Mouse (Mus musculus): ENCODE measurements around the gene Cyb5r4. TPM values are rescaled to one million over a fixed set of nuclear protein-coding genes. Genes with fewer than 3 reads are reported as not detected.
"Not testable (repeated sequence)": the region's sequence is repeated elsewhere in the genome, so short reads cannot be mapped to it uniquely, and the experiment has no call there.

The Cyb5r4 gene
- polyA plus RNA-seq, 1 experiment from 2014 or later: 43.9 TPM

- no peaks in the 10 kb centered on the region for H3K27me3 ChIP-seq (ENCODE audit: control insufficient read depth, insufficient read depth, low read length)
- no peaks in the 10 kb centered on the region for H3K9me3 ChIP-seq (ENCODE audit: control insufficient read depth, low read depth, low read length)
- H3K27ac ChIP-seq (ENCODE audit: low read length): no peak overlapping the region
- H3K4me3 ChIP-seq (ENCODE audit: low read depth, low read length): no peak overlapping the region
- H3K36me3 ChIP-seq (ENCODE audit: control insufficient read depth, insufficient read depth, low read length): no peaks in the 10 kb centered on the region
- no peaks in the 10 kb centered on the region for H3K4me1 ChIP-seq (ENCODE audit: control insufficient read depth, insufficient read depth, low read length)
- 59% methylated on average over 2 of the region's 2 CpGs for WGBS
- no peak for ATAC-seq (ENCODE audit: insufficient number of reproducible peaks, insufficient read depth, low FRiP score, low read depth)
- no peak overlapping the region for H3K4me2 ChIP-seq (replicated peaks; ENCODE audit: low read depth, low read length)
- no peak overlapping the region for H3K9ac ChIP-seq (replicated peaks; ENCODE audit: low read depth, low read length)
These were observed 13.2 kb downstream of the Cyb5r4 start for GRCm38 (mm10) chr9:87034831-87035580.

GRCm38 (mm10) chr9:87049425-87049824 lies 27.6 kb downstream of the Cyb5r4 start:
- H3K36me3 ChIP-seq (ENCODE audit: control insufficient read depth, insufficient read depth, low read length): no peaks in the 10 kb centered on the region
- WGBS: 86% methylated on average over 4 of the region's 4 CpGs
- H3K9me3 ChIP-seq (ENCODE audit: control insufficient read depth, low read depth, low read length): no peaks in the 10 kb centered on the region
- H3K4me2 ChIP-seq (replicated peaks; ENCODE audit: low read depth, low read length): no peak overlapping the region
- H3K4me3 ChIP-seq (ENCODE audit: low read depth, low read length): no peak overlapping the region
- H3K4me1 ChIP-seq (ENCODE audit: control insufficient read depth, insufficient read depth, low read length): no peaks in the 10 kb centered on the region
- H3K27me3 ChIP-seq (ENCODE audit: control insufficient read depth, insufficient read depth, low read length): no peaks in the 10 kb centered on the region
- no peak for ATAC-seq (ENCODE audit: insufficient number of reproducible peaks, insufficient read depth, low FRiP score, low read depth)
- H3K27ac ChIP-seq (ENCODE audit: low read length): no peak overlapping the region
- H3K9ac ChIP-seq (replicated peaks; ENCODE audit: low read depth, low read length): no peak overlapping the region

GRCm38 (mm10) chr9:87055547-87056235 lies 33.9 kb downstream of the Cyb5r4 start:
- Histone ChIP-seq H3K4me3 (ENCODE audit: low read depth, low read length) (no peak overlapping the region), H3K9me3 (ENCODE audit: control insufficient read depth, low read depth, low read length) (no peaks in the 10 kb centered on the region), H3K36me3 (ENCODE audit: control insufficient read depth, insufficient read depth, low read length) (no peaks in the 10 kb centered on the region; the same call in 1 of the 2 replicates), H3K4me1 (ENCODE audit: control insufficient read depth, insufficient read depth, low read length) (no peaks in the 10 kb centered on the region), H3K9ac (replicated peaks; ENCODE audit: low read depth, low read length) (no peak overlapping the region), H3K27me3 (ENCODE audit: control insufficient read depth, insufficient read depth, low read length) (no peaks in the 10 kb centered on the region), H3K4me2 (replicated peaks; ENCODE audit: low read depth, low read length) (no peak overlapping the region), H3K27ac (ENCODE audit: low read length) (no peak overlapping the region)
- ATAC-seq (ENCODE audit: insufficient number of reproducible peaks, insufficient read depth, low FRiP score, low read depth): no peak
- WGBS: 90% methylated on average over 11 of the region's 11 CpGs

- H3K27ac ChIP-seq (ENCODE audit: low read length): no peak overlapping the region
- no peaks in the 10 kb centered on the region for H3K9me3 ChIP-seq (ENCODE audit: control insufficient read depth, low read depth, low read length)
- no peaks in the 10 kb centered on the region for H3K4me1 ChIP-seq (ENCODE audit: control insufficient read depth, insufficient read depth, low read length)
- no peak overlapping the region for H3K9ac ChIP-seq (replicated peaks; ENCODE audit: low read depth, low read length)
- WGBS: 76% methylated on average over 5 of the region's 5 CpGs
- H3K4me3 ChIP-seq (ENCODE audit: low read depth, low read length): no peak overlapping the region
- no peak for ATAC-seq (ENCODE audit: insufficient number of reproducible peaks, insufficient read depth, low FRiP score, low read depth)
- peaks cover 2% of the 10 kb centered on the region; the same call in 1 of the 2 replicates for H3K36me3 ChIP-seq (ENCODE audit: control insufficient read depth, insufficient read depth, low read length)
- H3K27me3 ChIP-seq (ENCODE audit: control insufficient read depth, insufficient read depth, low read length): no peaks in the 10 kb centered on the region
- H3K4me2 ChIP-seq (replicated peaks; ENCODE audit: low read depth, low read length): no peak overlapping the region
These were observed 40.5 kb downstream of the Cyb5r4 start for GRCm38 (mm10) chr9:87062337-87062736.

- Histone ChIP-seq H3K9ac (replicated peaks; ENCODE audit: low read depth, low read length) (no peak overlapping the region), H3K9me3 (ENCODE audit: control insufficient read depth, low read depth, low read length) (no peaks in the 10 kb centered on the region), H3K36me3 (ENCODE audit: control insufficient read depth, insufficient read depth, low read length) (peaks cover 2% of the 10 kb centered on the region; the same call in 1 of the 2 replicates), H3K4me1 (ENCODE audit: control insufficient read depth, insufficient read depth, low read length) (no peaks in the 10 kb centered on the region), H3K27ac (ENCODE audit: low read length) (no peak overlapping the region), H3K27me3 (ENCODE audit: control insufficient read depth, insufficient read depth, low read length) (no peaks in the 10 kb centered on the region), H3K4me2 (replicated peaks; ENCODE audit: low read depth, low read length) (no peak overlapping the region), H3K4me3 (ENCODE audit: low read depth, low read length) (no peak overlapping the region)
- 76% methylated on average over 1 of the region's 1 CpGs for WGBS
- no peak for ATAC-seq (ENCODE audit: insufficient number of reproducible peaks, insufficient read depth, low FRiP score, low read depth)
These were observed 46.3 kb downstream of the Cyb5r4 start for GRCm38 (mm10) chr9:87068160-87068559.

GRCm38 (mm10) chr9:87071566-87071965 lies 49.8 kb downstream of the Cyb5r4 start:
- H3K4me1 ChIP-seq (ENCODE audit: control insufficient read depth, insufficient read depth, low read length); H3K27ac ChIP-seq (ENCODE audit: low read length); ATAC-seq (ENCODE audit: insufficient number of reproducible peaks, insufficient read depth, low FRiP score, low read depth); H3K4me3 ChIP-seq (ENCODE audit: low read depth, low read length); H3K36me3 ChIP-seq (ENCODE audit: control insufficient read depth, insufficient read depth, low read length); H3K9ac ChIP-seq (replicated peaks; ENCODE audit: low read depth, low read length); H3K4me2 ChIP-seq (replicated peaks; ENCODE audit: low read depth, low read length); H3K9me3 ChIP-seq (ENCODE audit: control insufficient read depth, low read depth, low read length); H3K27me3 ChIP-seq (ENCODE audit: control insufficient read depth, insufficient read depth, low read length): not testable (repeated sequence)
- WGBS: 99% methylated on average over 3 of the region's 3 CpGs

GRCm38 (mm10) chr9:87077919-87078318 lies 56.1 kb downstream of the Cyb5r4 start:
- Histone ChIP-seq H3K27ac (ENCODE audit: low read length) (no peak overlapping the region), H3K9me3 (ENCODE audit: control insufficient read depth, low read depth, low read length) (no peaks in the 10 kb centered on the region), H3K4me1 (ENCODE audit: control insufficient read depth, insufficient read depth, low read length) (no peaks in the 10 kb centered on the region), H3K4me3 (ENCODE audit: low read depth, low read length) (no peak overlapping the region), H3K9ac (replicated peaks; ENCODE audit: low read depth, low read length) (no peak overlapping the region), H3K27me3 (ENCODE audit: control insufficient read depth, insufficient read depth, low read length) (no peaks in the 10 kb centered on the region), H3K36me3 (ENCODE audit: control insufficient read depth, insufficient read depth, low read length) (no peaks in the 10 kb centered on the region), H3K4me2 (replicated peaks; ENCODE audit: low read depth, low read length) (no peak overlapping the region)
- ATAC-seq (ENCODE audit: insufficient number of reproducible peaks, insufficient read depth, low FRiP score, low read depth): 0 out of 2 replicates have a peak, but pooled peaks have one; percentile 58
- 9% methylated on average over 2 of the region's 2 CpGs for WGBS

- no peaks in the 10 kb centered on the region for H3K36me3 ChIP-seq (ENCODE audit: control insufficient read depth, insufficient read depth, low read length)
- no peak overlapping the region for H3K4me3 ChIP-seq (ENCODE audit: low read depth, low read length)
- H3K27me3 ChIP-seq (ENCODE audit: control insufficient read depth, insufficient read depth, low read length): no peaks in the 10 kb centered on the region
- H3K9me3 ChIP-seq (ENCODE audit: control insufficient read depth, low read depth, low read length): no peaks in the 10 kb centered on the region
- no peak for ATAC-seq (ENCODE audit: insufficient number of reproducible peaks, insufficient read depth, low FRiP score, low read depth)
- H3K4me2 ChIP-seq (replicated peaks; ENCODE audit: low read depth, low read length): no peak overlapping the region
- no peak overlapping the region for H3K9ac ChIP-seq (replicated peaks; ENCODE audit: low read depth, low read length)
- no peaks in the 10 kb centered on the region for H3K4me1 ChIP-seq (ENCODE audit: control insufficient read depth, insufficient read depth, low read length)
- H3K27ac ChIP-seq (ENCODE audit: low read length): no peak overlapping the region
- 57% methylated on average over 2 of the region's 2 CpGs for WGBS
These were observed 57.7 kb downstream of the Cyb5r4 start for GRCm38 (mm10) chr9:87079511-87079910.
